Mouse (Mus musculus) stomach, postnatal 0 days (tissue): ENCODE results near the gene Adcy4. TPM values are rescaled to one million over a fixed set of nuclear protein-coding genes. Genes with fewer than 3 reads are reported as not detected.

Experiments
- ATAC-seq: fragments of 200-750 bp; cut with Nextera tagmentation; 2 replicates; pipeline ENCODE4 v1.8.0; 2017; ENCODE audit not compliant: low FRiP score, low TSS enrichment
- DNase-seq: peaks from one replicate; pipeline ENCODE4 v3.0.0-alpha.2; 2016; ENCODE audit warnings: low spot score
- H3K27ac ChIP-seq: fragments of 300-500 bp; sonication (generic); replicated peaks from 2 replicates; pipeline ENCODE4 v1.5.1; 2014; ENCODE audit warnings: mild to moderate bottlenecking, control low read depth
- H3K27me3 ChIP-seq: fragments of 300-500 bp; sonication (generic); 2 replicates; pipeline ENCODE4 v1.6.1; 2014; ENCODE audit warnings: low read length; ENCODE audit not compliant: control insufficient read depth, insufficient read depth
- H3K36me3 ChIP-seq: fragments of 300-500 bp; sonication (generic); 2 replicates; pipeline ENCODE4 v1.6.1; 2014; ENCODE audit warnings: low read length, mixed read lengths; ENCODE audit not compliant: control insufficient read depth, insufficient read depth
- H3K4me1 ChIP-seq: fragments of 300-500 bp; sonication (generic); replicated peaks from 2 replicates; pipeline ENCODE4 v1.6.1; 2014; ENCODE audit warnings: antibody characterized with exemption; ENCODE audit not compliant: control insufficient read depth, insufficient read depth
- H3K4me2 ChIP-seq: fragments of 300-500 bp; sonication (generic); replicated peaks from 2 replicates; pipeline ENCODE4 v1.6.1; 2014; ENCODE audit warnings: low read depth, mild to moderate bottlenecking, control low read depth, moderate library complexity
- H3K4me3 ChIP-seq: fragments of 300-500 bp; sonication (generic); 2 replicates; pipeline ENCODE4 v1.5.1; 2014; ENCODE audit warnings: low read depth, low read length, control low read depth
- H3K9ac ChIP-seq: fragments of 300-500 bp; sonication (generic); 2 replicates; pipeline ENCODE4 v1.6.1; 2014; ENCODE audit warnings: mild to moderate bottlenecking, low read length, control low read depth, mixed read lengths
- H3K9me3 ChIP-seq: fragments of 300-500 bp; sonication (generic); 2 replicates; pipeline ENCODE4 v1.6.1; 2016; ENCODE audit warnings: low read length; ENCODE audit not compliant: control insufficient read depth
- CTCF ChIP-seq: IDR thresholded peaks from 2 replicates; pipeline ENCODE4 v1.5.1; 2016; ENCODE audit warnings: antibody characterized with exemption, low read depth, mild to moderate bottlenecking, moderate library complexity
- EP300 ChIP-seq: optimal IDR thresholded peaks from 2 replicates; pipeline ENCODE3; 2016; ENCODE audit warnings: antibody characterized with exemption
- WGBS: fragments of 180-500 bp; shearing (Covaris S2); extraction: QIAGEN DNeasy Blood & Tissue Kit; methylation state at CpG from one replicate; pipeline ENCODE4 v1.1.7; 2014; 5-methylcytosine and 5-hydroxymethylcytosine counted together
- polyA plus RNA-seq: library from polyadenylated mRNA; unstranded; fragments of >200 nt; fragmentation: Nextera tagmentation; extraction: Ambion mirVana; gene quantifications from 2 replicates; pipeline ENCODE4 v1.2.1, GENCODE M21; 2015

Gene Adcy4
- polyA plus RNA-seq, 1 experiment from 2014 or later = 2.3 TPM

GRCm38 (mm10) chr14:55723433-55723832, 60.5 kb downstream of the Adcy4 start:
- TF ChIP-seq EP300 (no peak), CTCF (no peak)
- H3K4me2 ChIP-seq = no peak overlapping the region
- DNase-seq (no peak), ATAC-seq (no peak)
- no peak overlapping the region for H3K27ac ChIP-seq
- H3K9ac ChIP-seq = no peak overlapping the region
- H3K9me3 ChIP-seq = no peaks in the 10 kb centered on the region
- no peaks in the 10 kb centered on the region for H3K27me3 ChIP-seq
- H3K36me3 ChIP-seq = peaks cover 7% of the 10 kb centered on the region; the same call in 1 of the 2 replicates
- WGBS = 92% methylated on average over 7 of the region's 7 CpGs
- no peaks in the 10 kb centered on the region for H3K4me1 ChIP-seq
- no peak overlapping the region for H3K4me3 ChIP-seq

- H3K9me3 ChIP-seq = no peaks in the 10 kb centered on the region
- H3K4me1 ChIP-seq = no peaks in the 10 kb centered on the region
- no peak for TF ChIP-seq EP300
- no peak for TF ChIP-seq CTCF
- 52% methylated on average over 8 of the region's 8 CpGs for WGBS
- H3K4me2 ChIP-seq = peak overlapping the region; percentile 70
- DNase-seq = no peak
- H3K4me3 ChIP-seq = peak overlapping the region; percentile 81
- ATAC-seq = no peak
- H3K27me3 ChIP-seq = no peaks in the 10 kb centered on the region
- H3K36me3 ChIP-seq = peaks cover 8% of the 10 kb centered on the region; the same call in 1 of the 2 replicates
- H3K9ac ChIP-seq = peak overlapping the region; percentile 82; the same call in 1 of the 2 replicates
- H3K27ac ChIP-seq = no peak overlapping the region
These were observed 61.4 kb downstream of the Adcy4 start for GRCm38 (mm10) chr14:55722438-55722945.

GRCm38 (mm10) chr14:55721700-55722437, 62.0 kb downstream of the Adcy4 start, which contains the start of gene Rabggta:
Rabggta (minus strand) TSS chr14:55722263.
- TF ChIP-seq CTCF (peak; percentile 97), EP300 (no peak)
- Histone ChIP-seq H3K27ac (peak within 1 kb of the TSS; percentile 92), H3K27me3 (no peaks in the 10 kb centered on the region), H3K4me1 (no peaks in the 10 kb centered on the region), H3K9me3 (no peaks in the 10 kb centered on the region), H3K4me2 (peak within 1 kb of the TSS; percentile 70), H3K36me3 (peaks cover 8% of the 10 kb centered on the region; the same call in 1 of the 2 replicates), H3K9ac (peak within 1 kb of the TSS; percentile 82), H3K4me3 (peak within 1 kb of the TSS; percentile 81)
- under 1% methylated on average over 47 of the region's 50 CpGs for WGBS
- ATAC-seq = peak; percentile 95
- DNase-seq = peak; percentile 97

GRCm38 (mm10) chr14:55721076-55721475, 62.8 kb downstream of the Adcy4 start:
- Histone ChIP-seq H3K4me3 (peak overlapping the region; percentile 81), H3K4me1 (no peaks in the 10 kb centered on the region), H3K4me2 (peak overlapping the region; percentile 70), H3K27ac (peak overlapping the region; percentile 92; the same call in 1 of the 2 replicates), H3K27me3 (no peaks in the 10 kb centered on the region), H3K9me3 (no peaks in the 10 kb centered on the region), H3K36me3 (peaks cover 10% of the 10 kb centered on the region; the same call in 1 of the 2 replicates), H3K9ac (peak overlapping the region; percentile 82)
- TF ChIP-seq EP300 = no peak
- TF ChIP-seq CTCF = no peak
- ATAC-seq (no peak), DNase-seq (no peak)
- WGBS = 72% methylated on average over 6 of the region's 6 CpGs

- no peaks in the 10 kb centered on the region for H3K4me1 ChIP-seq
- 0 out of 2 replicates have a peak overlapping the region, but pooled peaks have one; percentile 81 for H3K4me3 ChIP-seq
- no peak overlapping the region for H3K27ac ChIP-seq
- 92% methylated on average over 12 of the region's 12 CpGs for WGBS
- TF ChIP-seq EP300 (no peak), CTCF (no peak)
- no peaks in the 10 kb centered on the region for H3K9me3 ChIP-seq
- DNase-seq (no peak), ATAC-seq (no peak)
- H3K27me3 ChIP-seq = no peaks in the 10 kb centered on the region
- H3K9ac ChIP-seq = no peak overlapping the region
- H3K36me3 ChIP-seq = peaks cover 11% of the 10 kb centered on the region; the same call in 1 of the 2 replicates
- H3K4me2 ChIP-seq = no peak overlapping the region
These were observed 63.2 kb downstream of the Adcy4 start for GRCm38 (mm10) chr14:55720666-55721065.

GRCm38 (mm10) chr14:55719737-55720136, 64.2 kb downstream of the Adcy4 start:
- ATAC-seq (no peak), DNase-seq (no peak)
- no peaks in the 10 kb centered on the region for H3K4me1 ChIP-seq
- peaks cover 11% of the 10 kb centered on the region; the same call in 1 of the 2 replicates for H3K36me3 ChIP-seq
- no peak overlapping the region for H3K4me2 ChIP-seq
- H3K27ac ChIP-seq = no peak overlapping the region
- no peaks in the 10 kb centered on the region for H3K27me3 ChIP-seq
- H3K4me3 ChIP-seq = no peak overlapping the region
- TF ChIP-seq EP300 (no peak), CTCF (no peak)
- no peak overlapping the region for H3K9ac ChIP-seq
- H3K9me3 ChIP-seq = no peaks in the 10 kb centered on the region
- 83% methylated on average over 6 of the region's 6 CpGs for WGBS

Other genes starting within 250 kb of the Adcy4 start
- 15.7 and 16.1 TPM in 2 replicates for gene Pck2, start 243.8 kb downstream of the Adcy4 start, polyA plus RNA-seq
- 45.9 and 51.0 TPM in 2 replicates for gene Dcaf11, start 224.1 kb downstream of the Adcy4 start, polyA plus RNA-seq
- 0.57 and 0.93 TPM in 2 replicates for gene A730061H03Rik, start 223.7 kb downstream of the Adcy4 start, polyA plus RNA-seq
- gene Fitm1, start 208.5 kb downstream of the Adcy4 start, polyA plus RNA-seq = 0.30 and 0.35 TPM in 2 replicates
- 130 and 136 TPM in 2 replicates for gene Psme1, start 206.0 kb downstream of the Adcy4 start, polyA plus RNA-seq
- 13.1 and 14.5 TPM in 2 replicates for gene Emc9, start 198.8 kb downstream of the Adcy4 start, polyA plus RNA-seq
- 268 and 316 TPM in 2 replicates for gene Psme2, start 193.0 kb downstream of the Adcy4 start, polyA plus RNA-seq
- 9.5 and 11.3 TPM in 2 replicates for gene Rnf31, start 192.4 kb downstream of the Adcy4 start, polyA plus RNA-seq
- 14.1 and 14.7 TPM in 2 replicates for gene Irf9, start 180.5 kb downstream of the Adcy4 start, polyA plus RNA-seq
- gene Rec8, start 166.1 kb downstream of the Adcy4 start, polyA plus RNA-seq = 4.5 TPM in 2 replicates
- 28.8 and 38.3 TPM in 2 replicates for gene Ipo4, start 148.1 kb downstream of the Adcy4 start, polyA plus RNA-seq
- 1.2 and 1.3 TPM in 2 replicates for gene Gm49378, start 146.2 kb downstream of the Adcy4 start, polyA plus RNA-seq
- 71.7 and 75.6 TPM in 2 replicates for gene Tm9sf1, start 140.3 kb downstream of the Adcy4 start, polyA plus RNA-seq
- gene Tssk4, start 133.9 kb downstream of the Adcy4 start, polyA plus RNA-seq = 0.46 and 0.57 TPM in 2 replicates
- 46.5 and 50.6 TPM in 2 replicates for gene Mdp1, start 123.6 kb downstream of the Adcy4 start, polyA plus RNA-seq
- 24.8 and 26.8 TPM in 2 replicates for gene Gmpr2, start 112.2 kb downstream of the Adcy4 start, polyA plus RNA-seq
- gene Nedd8, start 112.0 kb downstream of the Adcy4 start, polyA plus RNA-seq = 402 and 425 TPM in 2 replicates
- gene Tinf2, start 102.3 kb downstream of the Adcy4 start, polyA plus RNA-seq = 17.5 and 17.8 TPM in 2 replicates
- gene Tgm1, start 70.2 kb downstream of the Adcy4 start, polyA plus RNA-seq = 79.0 and 80.6 TPM in 2 replicates
- 25.7 and 27.3 TPM in 2 replicates for gene Rabggta, start 61.8 kb downstream of the Adcy4 start, polyA plus RNA-seq
- gene Dhrs1, start 38.4 kb downstream of the Adcy4 start, polyA plus RNA-seq = 92.3 and 99.5 TPM in 2 replicates
- gene Nop9, start 38.4 kb downstream of the Adcy4 start, polyA plus RNA-seq = 16.8 and 19.8 TPM in 2 replicates
- 12.3 and 13.6 TPM in 2 replicates for gene Cideb, start 25.6 kb downstream of the Adcy4 start, polyA plus RNA-seq
- 3.2 and 3.8 TPM in 2 replicates for gene Ltb4r2, start 22.7 kb downstream of the Adcy4 start, polyA plus RNA-seq
- gene Ltb4r1, start 18.1 kb downstream of the Adcy4 start, polyA plus RNA-seq = 1.8 TPM in 2 replicates
- 8.7 and 13.2 TPM in 2 replicates for gene Ripk3, start 4.8 kb upstream of the Adcy4 start, polyA plus RNA-seq
- 11.2 and 12.5 TPM in 2 replicates for gene Nfatc4, start 39.0 kb upstream of the Adcy4 start, polyA plus RNA-seq
- gene Nynrin, start 69.9 kb upstream of the Adcy4 start, polyA plus RNA-seq = 2.8 and 3.2 TPM in 2 replicates
- gene Cbln3, start 100.3 kb upstream of the Adcy4 start, polyA plus RNA-seq = 0.56 and 0.65 TPM in 2 replicates
- 6.4 and 7.5 TPM in 2 replicates for gene Khnyn, start 100.9 kb upstream of the Adcy4 start, polyA plus RNA-seq
- 48.4 and 52.0 TPM in 2 replicates for gene Sdr39u1, start 116.2 kb upstream of the Adcy4 start, polyA plus RNA-seq
- gene Cma1, start 160.6 kb upstream of the Adcy4 start, polyA plus RNA-seq = 15.4 and 17.5 TPM in 2 replicates
- 0.23 TPM in 1 of 2 replicates, not detected in the other for gene Cma2, start 166.9 kb upstream of the Adcy4 start, polyA plus RNA-seq
- 0.13 TPM in 1 of 2 replicates, not detected in the other for gene Mcpt1, start 233.9 kb upstream of the Adcy4 start, polyA plus RNA-seq
- gene Mcpt9, start 246.4 kb upstream of the Adcy4 start, polyA plus RNA-seq = not detected in 2 replicates